Mouse (Mus musculus) frontal cortex, adult 2 months (tissue): ENCODE data around the gene H2bfm. TPM values are rescaled to one million over a fixed set of nuclear protein-coding genes. Genes with fewer than 3 reads are reported as not detected.
"Not testable (repeated sequence)": the region's sequence is repeated elsewhere in the genome, so short reads cannot be mapped to it uniquely, and the experiment has no call there.

Experiments used
- DNase-seq, 2 experiments: peaks; one replicate each; pipeline ENCODE4 v3.0.0; 2022; ENCODE audit warnings: low spot score in 1 of 2; ENCODE audit errors: extremely low spot score in 1 of 2
- polyA plus RNA-seq: library from polyadenylated mRNA; depleted of rRNA; stranded (reverse); fragments of >200 nt; gene quantifications from 2 replicates; pipeline ENCODE4 v1.2.3, GENCODE M21; 2012; rRNA removed

H2bfm gene
- not detected in 2 replicates for polyA plus RNA-seq

DNA sequence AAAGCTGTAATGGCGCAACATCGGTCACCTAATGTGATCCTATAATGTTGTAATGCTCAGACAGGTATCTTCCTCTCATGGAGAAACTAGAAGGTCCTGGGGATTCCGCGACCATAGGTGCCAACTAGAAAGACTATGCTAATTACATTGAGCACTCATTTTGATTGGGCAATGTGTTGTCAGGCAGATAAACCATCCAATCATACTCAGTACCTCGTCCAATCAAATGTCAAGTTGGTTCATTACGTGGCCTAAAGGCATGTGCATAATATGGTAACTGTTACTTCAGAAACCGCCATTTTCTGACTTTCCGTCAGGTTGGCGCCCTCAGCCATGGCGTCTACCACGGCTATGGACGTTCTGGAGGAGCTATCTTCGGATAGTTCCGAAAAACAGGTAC, at the start of gene H2bfm:
Gene H2bfm, plus strand, starts transcription at position 295 of the 400 bp plus-strand sequence.
- DNase-seq = no peak

DNA sequence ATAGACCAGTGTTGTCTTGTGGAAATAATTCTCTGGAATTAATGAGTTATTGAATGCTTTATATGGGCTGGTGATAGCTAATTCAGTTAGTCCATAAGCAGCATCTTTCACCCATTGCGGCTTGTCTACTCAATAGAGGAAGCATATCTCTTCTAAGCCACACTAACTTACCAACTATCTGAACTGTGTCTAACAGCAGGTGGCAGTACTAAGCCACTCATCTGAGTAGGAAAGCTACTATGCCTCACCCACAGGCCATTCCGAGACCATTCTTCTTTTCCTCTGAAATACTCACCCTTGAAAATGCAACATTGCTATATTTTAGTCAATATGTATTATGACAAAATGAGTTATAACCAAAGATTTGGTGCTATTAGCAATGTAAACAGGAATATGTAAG, 31.4 kb upstream of the H2bfm start:
- DNase-seq = peak; percentile 1 to 52

DNA sequence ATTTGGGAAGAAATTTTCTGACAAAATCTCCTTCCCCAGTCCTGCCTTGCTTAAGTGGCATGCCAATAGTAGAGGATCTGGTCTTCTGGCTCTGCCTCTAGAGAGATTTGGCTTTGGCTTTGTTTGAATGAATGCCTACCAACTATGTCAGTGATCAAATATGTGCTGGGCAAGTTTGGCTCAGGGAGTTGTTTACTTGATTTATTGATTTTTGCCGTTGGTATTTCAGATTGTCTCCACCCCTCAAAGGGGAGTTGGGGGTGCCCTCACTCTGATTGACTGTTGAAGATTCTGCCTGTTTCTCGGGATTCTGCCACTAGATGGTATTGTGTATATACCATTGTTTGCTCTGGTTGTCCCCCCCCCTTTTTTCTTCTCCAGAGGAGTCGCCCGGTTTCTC, 22.8 kb upstream of the H2bfm start:
- no peak for DNase-seq

DNA sequence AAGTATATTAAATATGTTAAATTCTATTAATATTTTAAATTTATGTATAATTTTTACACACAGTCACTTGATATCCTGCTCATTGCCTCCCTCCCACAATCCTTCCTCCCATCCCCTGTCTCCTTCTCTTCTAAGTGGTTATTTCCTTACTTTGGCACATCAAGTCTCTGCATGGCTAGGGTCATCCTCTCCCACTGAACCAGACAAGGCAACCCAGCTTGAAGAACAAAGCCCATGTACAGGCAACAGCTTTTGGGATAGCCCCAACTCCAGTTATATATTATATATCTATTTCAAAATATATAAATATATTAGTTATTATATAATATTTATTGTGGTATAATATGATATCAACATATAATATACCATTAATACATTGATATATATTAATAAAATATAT, 1.3 kb upstream of the H2bfm start:
- DNase-seq = no peak

DNA sequence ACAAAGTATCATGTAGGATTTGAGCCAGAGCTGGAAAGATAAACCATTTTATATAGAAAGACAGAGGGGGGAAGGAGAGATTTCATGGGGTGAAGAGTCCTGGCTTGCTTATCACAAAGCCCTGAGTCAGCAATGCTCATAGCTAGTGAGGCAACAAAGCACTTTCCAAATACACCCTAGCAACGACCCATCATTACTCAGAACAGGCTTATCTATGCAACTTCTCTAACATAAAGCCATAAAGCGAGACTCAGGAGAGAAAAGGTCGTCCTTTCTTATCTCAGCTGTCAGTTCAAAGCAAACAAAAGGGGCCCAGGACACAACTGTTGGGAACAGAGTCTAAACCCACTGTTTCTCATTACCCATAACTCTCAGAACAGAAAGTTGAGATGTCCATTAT, 10.9 kb downstream of the H2bfm start:
- no peak for DNase-seq

DNA sequence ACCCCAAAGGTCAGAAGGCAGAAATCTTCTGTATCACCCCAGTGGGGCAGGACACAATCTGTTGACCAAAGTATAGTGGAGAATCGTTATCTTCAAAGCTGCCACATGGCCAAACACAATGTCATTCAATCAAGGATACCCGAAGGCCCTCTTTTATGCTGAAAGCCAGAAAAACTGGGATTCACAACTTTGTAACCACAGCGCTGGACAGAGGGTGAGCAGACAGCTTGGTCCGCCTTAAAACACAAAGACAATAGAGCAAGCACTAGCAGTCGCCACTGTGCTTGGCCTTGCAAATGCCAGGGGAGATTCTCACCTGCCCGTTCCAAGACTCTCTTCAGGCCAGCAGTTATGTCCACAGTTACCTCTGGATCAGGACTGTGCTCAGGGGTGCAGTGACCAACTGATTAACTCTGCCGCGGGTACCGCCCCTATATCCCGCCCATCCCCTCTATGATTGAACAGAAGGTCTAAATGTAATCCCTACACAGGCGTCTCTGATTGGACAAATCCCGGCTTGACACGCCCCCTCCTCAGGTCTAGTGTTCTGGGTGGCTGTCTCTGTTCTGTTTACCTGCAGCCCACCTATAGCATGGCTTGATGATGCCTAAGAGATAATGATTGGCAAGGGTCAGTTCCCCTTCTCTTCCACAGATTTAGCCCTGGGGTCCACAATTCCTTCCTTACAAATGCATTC, 30.6 kb downstream of the H2bfm start:
- DNase-seq = peak; percentile 78 to 88

DNA sequence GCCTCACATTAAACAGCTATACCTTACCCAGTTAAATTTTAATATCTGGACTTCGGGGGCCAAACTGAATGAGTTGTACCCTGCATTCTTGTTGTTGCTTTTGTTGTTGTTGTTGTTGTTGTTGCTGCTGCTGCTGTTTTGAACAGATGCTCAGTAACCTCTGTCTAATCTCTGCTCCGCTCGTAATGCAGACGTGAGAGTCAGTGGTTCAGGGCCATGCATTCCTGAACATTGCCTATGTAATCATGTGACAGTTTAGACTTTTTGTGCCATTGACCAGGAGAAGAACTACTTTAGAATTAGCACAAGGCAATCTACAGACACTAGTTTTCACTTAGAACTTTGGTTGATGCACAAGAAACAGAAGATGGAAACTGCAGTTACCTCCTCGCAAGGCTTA, 31.2 kb downstream of the H2bfm start:
- DNase-seq = not testable (repeated sequence)

DNA sequence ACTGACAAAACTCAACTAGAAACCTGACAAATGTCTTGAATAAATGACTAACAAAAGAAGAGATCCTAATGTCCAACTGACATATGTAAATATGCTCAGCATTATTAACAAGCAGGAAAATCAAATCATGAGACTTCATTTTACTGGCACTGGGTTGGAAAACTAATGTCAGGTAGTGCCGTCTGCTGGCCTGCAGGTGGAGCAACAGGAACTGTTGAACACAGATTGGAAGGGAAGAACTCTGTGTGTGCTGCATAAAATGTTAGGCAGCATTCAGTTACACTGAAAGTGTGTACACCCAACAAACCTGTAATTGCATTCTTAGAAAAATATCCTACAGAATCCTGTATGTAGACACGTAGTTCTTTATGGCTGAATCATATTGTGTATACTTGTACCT, 32.6 kb downstream of the H2bfm start:
- peak in 1 of 2 experiments; percentile 35 for DNase-seq

DNA sequence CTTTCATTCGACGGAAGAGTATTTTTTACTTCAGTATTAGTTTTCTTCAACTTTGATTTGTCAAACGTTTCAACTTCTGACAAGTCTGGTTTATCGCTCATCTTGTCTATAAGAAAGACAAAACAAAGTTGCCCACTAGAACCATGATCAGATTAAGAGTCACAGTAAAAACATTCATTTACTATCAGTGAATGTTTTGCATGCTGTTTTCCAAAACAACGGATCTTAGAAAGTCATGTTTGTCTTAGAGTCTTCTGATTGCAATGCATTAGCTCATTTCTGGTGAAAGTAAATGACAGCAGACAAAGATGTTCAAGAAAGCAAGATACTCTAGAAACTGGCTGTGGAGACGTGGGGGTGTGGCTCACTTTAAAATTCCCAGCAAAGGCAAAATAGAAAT, 48.3 kb downstream of the H2bfm start, which contains the start of gene Tmsb15b2:
Gene Tmsb15b2, minus strand, starts transcription at position 101 of the 400 bp plus-strand sequence.
- not testable (repeated sequence) for DNase-seq

DNA sequence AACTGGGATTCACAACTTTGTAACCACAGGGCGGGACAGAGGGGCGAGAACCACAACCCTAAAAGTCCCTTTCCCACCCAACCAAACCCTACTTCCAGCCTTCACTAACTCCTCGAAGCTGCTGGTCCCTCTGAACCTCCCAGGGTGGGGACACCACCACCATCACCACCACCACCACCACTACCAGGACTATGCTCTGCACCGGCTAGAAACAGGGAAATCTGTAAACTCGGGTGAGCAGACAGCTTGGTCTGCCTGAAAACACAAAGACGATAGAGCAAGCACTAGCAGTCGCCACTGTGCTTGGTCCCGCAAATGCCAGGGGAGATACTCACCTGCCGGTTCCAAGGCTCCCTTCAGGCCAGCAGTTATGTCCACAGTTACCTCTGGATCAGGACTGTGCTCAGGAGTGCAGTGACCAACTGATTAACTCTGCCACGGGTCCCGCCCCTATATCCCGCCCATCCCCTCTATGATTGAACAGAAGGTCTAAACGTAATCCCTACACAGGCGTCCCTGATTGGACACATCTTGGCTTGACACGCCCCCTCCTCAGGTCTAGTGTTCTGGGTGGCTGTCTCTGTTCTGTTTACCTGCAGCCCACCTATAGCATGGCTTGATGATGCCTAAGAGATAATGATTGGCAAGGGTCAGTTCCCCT, 49.4 kb downstream of the H2bfm start, which contains the start of the genes Tmsb15l and Tmsb15b1:
Gene Tmsb15l, minus strand, starts transcription at position 446 of the 661 bp plus-strand sequence.
Gene Tmsb15b1, minus strand, starts transcription at position 451 of the 661 bp plus-strand sequence.
- peak; percentile 45 to 85 for DNase-seq

Other genes starting within 250 kb of the H2bfm start
- gene Tceal1, start 219.3 kb upstream of the H2bfm start, polyA plus RNA-seq = 17.2 and 20.2 TPM in 2 replicates
- gene Morf4l2, start 183.6 kb upstream of the H2bfm start, polyA plus RNA-seq = 282 and 312 TPM in 2 replicates
- gene Glra4, start 147.2 kb upstream of the H2bfm start, polyA plus RNA-seq = 1.3 and 1.7 TPM in 2 replicates
- gene Plp1, start 104.7 kb upstream of the H2bfm start, polyA plus RNA-seq = 853 and 972 TPM in 2 replicates
- 6.7 and 8.9 TPM in 2 replicates for gene Rab9b, start 58.6 kb upstream of the H2bfm start, polyA plus RNA-seq
- 22.5 and 30.0 TPM in 2 replicates for gene Tmsb15b2, start 48.2 kb downstream of the H2bfm start, polyA plus RNA-seq
- gene Tmsb15l, start 49.5 kb downstream of the H2bfm start, polyA plus RNA-seq = 5.9 and 9.5 TPM in 2 replicates
- gene Tmsb15b1, start 49.5 kb downstream of the H2bfm start, polyA plus RNA-seq = 11.7 and 14.2 TPM in 2 replicates
- 205 and 258 TPM in 2 replicates for gene Zcchc18, start 65.8 kb downstream of the H2bfm start, polyA plus RNA-seq
- 22.3 and 28.7 TPM in 2 replicates for gene Slc25a53, start 111.0 kb downstream of the H2bfm start, polyA plus RNA-seq
- 3.4 TPM in 2 replicates for gene Fam199x, start 122.3 kb downstream of the H2bfm start, polyA plus RNA-seq
- gene Esx1, start 194.8 kb downstream of the H2bfm start, polyA plus RNA-seq = 0.06 TPM in 1 of 2 replicates, not detected in the other